Mouse (Mus musculus) lung, postnatal 0 days (tissue): ENCODE data around the gene Flywch2.

Source experiments
- CTCF ChIP-seq: IDR thresholded peaks from 2 replicates; pipeline ENCODE4 v1.5.1; 2016; ENCODE audit warnings: antibody characterized with exemption, mild to moderate bottlenecking
- EP300 ChIP-seq: IDR thresholded peaks from 2 replicates; pipeline ENCODE4 v1.6.1; 2016; ENCODE audit warnings: antibody characterized with exemption, mild to moderate bottlenecking, control low read depth

GRCm38 (mm10) chr17:23748631-23749391 lies 37.1 kb downstream of the Flywch2 start:
- TF ChIP-seq EP300 (no peak), CTCF (peak; percentile 84)
